Mouse (Mus musculus): ENCODE data around the gene Pde1a. TPM values are rescaled to one million over a fixed set of nuclear protein-coding genes. Genes with fewer than 3 reads are reported as not detected.

Pde1a gene
- polyA plus RNA-seq, 1 experiment from 2014 or later = 36.9 TPM

Other genes with a start within 250 kb of the Pde1a start
- gene Prdx6b, start 163.0 kb upstream of the Pde1a start, polyA plus RNA-seq (2014; fragmentation: Nextera tagmentation; extraction: Ambion mirVana) = not detected in 2 replicates
- gene Dnajc10, start 186.0 kb upstream of the Pde1a start, polyA plus RNA-seq (2014; fragmentation: Nextera tagmentation; extraction: Ambion mirVana) = 56.9 and 57.4 TPM in 2 replicates

Data from heart, embryonic 14.5 days (tissue).